Mouse (Mus musculus) thymus, postnatal 25 days (tissue): ENCODE measurements around the gene Slc30a5.
"Not testable (repeated sequence)": the region's sequence is repeated elsewhere in the genome, so short reads cannot be mapped to it uniquely, and the experiment has no call there.

ENCODE experiments used
- DNase-seq: peaks from one replicate; pipeline ENCODE4 v3.0.0; 2022

Gene Slc30a5

GRCm38 (mm10) chr13:100834777-100835176 is 1.6 kb upstream of the Slc30a5 start:
- no peak for DNase-seq

- DNase-seq = no peak
Measured at GRCm38 (mm10) chr13:100833640-100834002, 394 bp upstream of the Slc30a5 start.

- no peak for DNase-seq
Measured at GRCm38 (mm10) chr13:100832188-100832587, 1.0 kb downstream of the Slc30a5 start.

GRCm38 (mm10) chr13:100831123-100831522 is 2.1 kb downstream of the Slc30a5 start:
- no peak for DNase-seq

- DNase-seq = no peak
Measured at GRCm38 (mm10) chr13:100825627-100826410, 7.4 kb downstream of the Slc30a5 start.

- DNase-seq = no peak
Measured at GRCm38 (mm10) chr13:100824916-100825315, 8.3 kb downstream of the Slc30a5 start.

- no peak for DNase-seq
Measured at GRCm38 (mm10) chr13:100824306-100824705, 8.9 kb downstream of the Slc30a5 start.

GRCm38 (mm10) chr13:100823863-100824262 is 9.4 kb downstream of the Slc30a5 start:
- DNase-seq = no peak

- no peak for DNase-seq
Measured at GRCm38 (mm10) chr13:100814451-100814850, 18.8 kb downstream of the Slc30a5 start.

- peak; percentile 24 for DNase-seq
Measured at GRCm38 (mm10) chr13:100805776-100806175, 27.5 kb downstream of the Slc30a5 start.

GRCm38 (mm10) chr13:100797171-100797570 is 36.1 kb downstream of the Slc30a5 start:
- no peak for DNase-seq

GRCm38 (mm10) chr13:100789083-100789482 is 44.1 kb downstream of the Slc30a5 start:
- DNase-seq = no peak

- not testable (repeated sequence) for DNase-seq
Measured at GRCm38 (mm10) chr13:100788057-100788456, 45.2 kb downstream of the Slc30a5 start.

- DNase-seq = no peak
Measured at GRCm38 (mm10) chr13:100787316-100788010, 45.8 kb downstream of the Slc30a5 start.

GRCm38 (mm10) chr13:100786414-100786867 is 46.8 kb downstream of the Slc30a5 start, which contains the start of gene Ccnb1:
Gene Ccnb1, minus strand, starts transcription at chr13:100786570.
- peak; percentile 91 for DNase-seq

- DNase-seq = peak; percentile 14
Measured at GRCm38 (mm10) chr13:100785806-100786413, 47.3 kb downstream of the Slc30a5 start.

- no peak for DNase-seq
Measured at GRCm38 (mm10) chr13:100777491-100777890, 55.7 kb downstream of the Slc30a5 start.

GRCm38 (mm10) chr13:100776710-100777109 is 56.5 kb downstream of the Slc30a5 start:
- DNase-seq = no peak

GRCm38 (mm10) chr13:100776056-100776419 is 57.2 kb downstream of the Slc30a5 start:
- no peak for DNase-seq

GRCm38 (mm10) chr13:100775252-100776055 is 57.8 kb downstream of the Slc30a5 start, which contains the start of gene Cenph:
Gene Cenph, minus strand, starts transcription at chr13:100775899.
- peak; percentile 79 for DNase-seq

- no peak for DNase-seq
Measured at GRCm38 (mm10) chr13:100774704-100775103, 58.5 kb downstream of the Slc30a5 start.

- DNase-seq = no peak
Measured at GRCm38 (mm10) chr13:100755329-100755728, 77.9 kb downstream of the Slc30a5 start.

- no peak for DNase-seq
Measured at GRCm38 (mm10) chr13:100754186-100754585, 79.0 kb downstream of the Slc30a5 start.
